Mouse (Mus musculus) right cerebral cortex, adult 18-20 months (tissue): ENCODE data around the gene Hoxa3.

ENCODE experiments used
- DNase-seq: peaks from one replicate; pipeline ENCODE4 v3.0.0; 2022; ENCODE audit warnings: mixed read lengths

Hoxa3 gene

GRCm38 (mm10) chr6:52165441-52166370, 47.4 kb downstream of the Hoxa3 start:
- DNase-seq: no peak

- no peak for DNase-seq
Measured at GRCm38 (mm10) chr6:52164626-52165440, 48.3 kb downstream of the Hoxa3 start, which contains the start of gene Hoxa2. TSS of gene Hoxa2 (minus strand) at chr6:52164831.

GRCm38 (mm10) chr6:52164051-52164625, 49.0 kb downstream of the Hoxa3 start:
- DNase-seq: no peak

GRCm38 (mm10) chr6:52163366-52164031, 49.6 kb downstream of the Hoxa3 start:
- DNase-seq: no peak

GRCm38 (mm10) chr6:52162611-52163365, 50.3 kb downstream of the Hoxa3 start:
- DNase-seq: no peak

- no peak for DNase-seq
Measured at GRCm38 (mm10) chr6:52162093-52162380, 51.1 kb downstream of the Hoxa3 start.

GRCm38 (mm10) chr6:52161336-52162092, 51.6 kb downstream of the Hoxa3 start:
- no peak for DNase-seq

- DNase-seq: no peak
Measured at GRCm38 (mm10) chr6:52160511-52161335, 52.4 kb downstream of the Hoxa3 start.

- no peak for DNase-seq
Measured at GRCm38 (mm10) chr6:52159979-52160378, 53.2 kb downstream of the Hoxa3 start.

GRCm38 (mm10) chr6:52159164-52159761, 53.9 kb downstream of the Hoxa3 start:
- no peak for DNase-seq

- DNase-seq: no peak
Measured at GRCm38 (mm10) chr6:52158276-52159051, 54.7 kb downstream of the Hoxa3 start, which contains the start of gene Hoxa1. TSS of gene Hoxa1 (minus strand) at chr6:52158317.

GRCm38 (mm10) chr6:52157466-52158275, 55.5 kb downstream of the Hoxa3 start:
- DNase-seq: no peak

GRCm38 (mm10) chr6:52156551-52157200, 56.5 kb downstream of the Hoxa3 start:
- DNase-seq: no peak

GRCm38 (mm10) chr6:52155471-52155870, 57.7 kb downstream of the Hoxa3 start:
- no peak for DNase-seq

- no peak for DNase-seq
Measured at GRCm38 (mm10) chr6:52154044-52154443, 59.1 kb downstream of the Hoxa3 start.

GRCm38 (mm10) chr6:52153270-52153669, 59.9 kb downstream of the Hoxa3 start:
- no peak for DNase-seq
